ENCODE assay signal across 8 mouse cellular contexts in genomic region chr12:79613061-79613788, GRCm38 (mm10).
A peak's percentile ranks its signal among the peaks of the same experiment; 100 is the strongest.
DNase-seq lines count a peak whose midpoint lies in the region; ATAC-seq and TF ChIP-seq lines count a peak whose summit lies in the region.

No protein-coding gene starts in this region.

- DNase-seq in cerebellum, adult 11-12 months, result no peak
- peak; percentile 19 for DNase-seq in right cerebral cortex, postnatal 14 days
- DNase-seq in right cerebral cortex, adult 18-20 months, result no peak
- DNase-seq in hindbrain, embryonic 10.5 days (ENCODE audit: low spot score), result no peak
- no peak for DNase-seq in stomach, postnatal 0 days (ENCODE audit: low spot score)
- DNase-seq in urinary bladder, postnatal 14 days (ENCODE audit: low spot score), result no peak

- peak overlapping the region; percentile 84 for H3K27ac ChIP-seq in hindbrain, embryonic 10.5 days
- peak overlapping the region; percentile 78 for H3K27ac ChIP-seq in limb, embryonic 15.5 days
- H3K27ac ChIP-seq in stomach, postnatal 0 days (replicated peaks), result peak overlapping the region; percentile 78

- H3K27me3 ChIP-seq in hindbrain, embryonic 10.5 days (ENCODE audit: insufficient read depth, poor library complexity, severe bottlenecking), result peaks cover 21% of the 10 kb centered on the region
- H3K27me3 ChIP-seq in limb, embryonic 15.5 days, result no peaks in the 10 kb centered on the region
- H3K27me3 ChIP-seq in stomach, postnatal 0 days (ENCODE audit: control insufficient read depth, insufficient read depth, low read length), result no peaks in the 10 kb centered on the region

- no peak overlapping the region for H3K4me3 ChIP-seq in hindbrain, embryonic 10.5 days
- H3K4me3 ChIP-seq in limb, embryonic 15.5 days, result no peak overlapping the region
- H3K4me3 ChIP-seq in stomach, postnatal 0 days (ENCODE audit: low read depth, low read length), result no peak overlapping the region

- no peak overlapping the region for H3K9ac ChIP-seq in limb, embryonic 15.5 days
- H3K9ac ChIP-seq in stomach, postnatal 0 days (ENCODE audit: low read length), result no peak overlapping the region

- peaks cover 52% of the 10 kb centered on the region for H3K4me1 ChIP-seq in hindbrain, embryonic 10.5 days (replicated peaks)
- peaks cover 54% of the 10 kb centered on the region for H3K4me1 ChIP-seq in limb, embryonic 15.5 days
- peaks cover 13% of the 10 kb centered on the region for H3K4me1 ChIP-seq in stomach, postnatal 0 days (replicated peaks; ENCODE audit: control insufficient read depth, insufficient read depth)

- H3K4me2 ChIP-seq in limb, embryonic 15.5 days, result no peak overlapping the region
- no peak overlapping the region for H3K4me2 ChIP-seq in stomach, postnatal 0 days (replicated peaks; ENCODE audit: low read depth)

- 87% methylated on average over 8 of the region's 8 CpGs for WGBS in hindbrain, embryonic 10.5 days
- WGBS in limb, embryonic 15.5 days, result 79% methylated on average over 8 of the region's 8 CpGs
- WGBS in stomach, postnatal 0 days, result 75% methylated on average over 8 of the region's 8 CpGs

- no peaks in the 10 kb centered on the region for H3K36me3 ChIP-seq in hindbrain, embryonic 10.5 days
- no peaks in the 10 kb centered on the region for H3K36me3 ChIP-seq in limb, embryonic 15.5 days
- no peaks in the 10 kb centered on the region for H3K36me3 ChIP-seq in stomach, postnatal 0 days (ENCODE audit: control insufficient read depth, insufficient read depth, low read length)

- peak; percentile 69 for ATAC-seq in cerebellum, adult (ENCODE audit: insufficient number of reproducible peaks, low FRiP score, low TSS enrichment)
- no peak for ATAC-seq in limb, embryonic 15.5 days (ENCODE audit: insufficient number of reproducible peaks, low FRiP score, low TSS enrichment, low read depth)
- ATAC-seq in stomach, postnatal 0 days (ENCODE audit: low FRiP score, low TSS enrichment), result no peak

- no peak for TF ChIP-seq EP300 in stomach, postnatal 0 days (optimal IDR thresholded peaks at IDR 0.05)

- H3K9me3 ChIP-seq in hindbrain, embryonic 10.5 days, result no peaks in the 10 kb centered on the region
- no peaks in the 10 kb centered on the region for H3K9me3 ChIP-seq in limb, embryonic 15.5 days
- no peaks in the 10 kb centered on the region for H3K9me3 ChIP-seq in stomach, postnatal 0 days (ENCODE audit: control insufficient read depth, low read length)

- no peak for TF ChIP-seq CTCF in stomach, postnatal 0 days (IDR thresholded peaks at IDR 0.05; ENCODE audit: low read depth)
